Mouse (Mus musculus): ENCODE data around the gene Kif21b.

Gene Kif21b

DNA sequence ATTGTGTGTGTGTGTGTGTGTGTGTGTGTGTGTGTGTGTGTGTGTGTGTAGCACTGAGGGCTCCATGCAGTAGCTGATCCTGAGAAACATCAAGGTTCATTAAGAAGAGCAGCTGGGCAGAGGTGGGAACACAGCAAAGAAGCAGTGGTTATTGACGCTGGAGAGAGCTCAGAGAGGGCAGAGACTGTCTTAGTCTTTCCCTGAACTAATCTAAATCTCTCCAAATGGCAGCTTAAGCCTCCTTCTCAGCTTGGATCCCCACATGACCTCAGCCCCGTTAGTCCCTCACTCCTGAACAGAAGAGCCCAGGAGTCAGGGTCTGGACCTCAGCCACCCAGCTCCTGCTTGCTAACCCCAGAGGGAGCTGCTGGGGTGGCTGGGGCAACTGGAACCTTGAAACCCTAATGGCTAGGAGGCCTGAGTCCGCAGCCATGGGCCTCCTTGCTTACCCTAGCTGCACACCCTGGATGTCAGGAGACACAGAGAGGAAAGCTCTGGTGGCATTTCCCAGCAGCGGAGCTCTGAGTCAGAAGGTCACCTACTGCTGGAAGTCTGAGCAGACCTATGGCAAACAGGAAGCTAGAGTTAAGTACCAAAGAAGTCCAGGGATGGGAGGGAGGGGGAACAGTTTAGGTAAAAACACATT, 2.1 kb upstream of the Kif21b start:
- no peak for DNase-seq (ENCODE audit: low spot score)

- no peak for DNase-seq (ENCODE audit: low spot score)
Observed at GRCm38 (mm10) chr1:136130107-136130506, 1.1 kb upstream of the Kif21b start.

DNA sequence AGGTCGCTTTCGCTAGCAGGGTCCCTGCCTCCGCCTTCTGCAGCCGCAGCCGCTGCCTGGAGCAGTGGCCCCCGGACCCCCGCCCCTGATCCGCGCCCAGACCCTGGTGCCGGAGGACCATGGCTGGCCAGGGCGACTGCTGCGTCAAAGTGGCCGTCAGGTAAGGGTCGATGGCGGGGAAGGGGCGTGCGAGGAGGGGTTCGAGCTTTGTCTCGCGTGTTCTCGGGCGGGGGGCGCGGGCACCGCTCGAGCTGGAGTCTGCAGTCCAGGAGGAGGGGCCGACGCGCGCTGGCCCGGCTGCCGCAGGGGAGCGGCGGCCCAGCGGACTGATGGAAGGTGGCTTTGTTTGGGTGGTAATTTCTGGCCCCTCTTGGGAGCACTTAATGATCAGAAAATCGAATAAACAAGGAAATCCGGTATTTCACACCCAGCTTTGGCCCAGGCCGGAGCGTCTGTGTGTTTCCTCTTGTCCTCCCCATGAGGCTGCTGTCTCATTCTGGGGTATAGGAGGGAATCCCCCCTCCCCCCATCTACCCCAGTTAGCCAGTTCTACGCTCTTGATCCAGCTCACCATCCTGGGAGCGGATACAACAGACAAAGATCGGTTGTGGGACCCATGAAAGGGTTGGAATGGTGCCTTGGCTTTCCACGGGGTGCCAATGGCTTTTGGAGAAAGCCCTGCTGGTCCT, 558 bp downstream of the Kif21b start:
- no peak for DNase-seq (ENCODE audit: low spot score)

- DNase-seq (ENCODE audit: low spot score) = no peak
Observed at GRCm38 (mm10) chr1:136132386-136133201, 1.4 kb downstream of the Kif21b start.

DNA sequence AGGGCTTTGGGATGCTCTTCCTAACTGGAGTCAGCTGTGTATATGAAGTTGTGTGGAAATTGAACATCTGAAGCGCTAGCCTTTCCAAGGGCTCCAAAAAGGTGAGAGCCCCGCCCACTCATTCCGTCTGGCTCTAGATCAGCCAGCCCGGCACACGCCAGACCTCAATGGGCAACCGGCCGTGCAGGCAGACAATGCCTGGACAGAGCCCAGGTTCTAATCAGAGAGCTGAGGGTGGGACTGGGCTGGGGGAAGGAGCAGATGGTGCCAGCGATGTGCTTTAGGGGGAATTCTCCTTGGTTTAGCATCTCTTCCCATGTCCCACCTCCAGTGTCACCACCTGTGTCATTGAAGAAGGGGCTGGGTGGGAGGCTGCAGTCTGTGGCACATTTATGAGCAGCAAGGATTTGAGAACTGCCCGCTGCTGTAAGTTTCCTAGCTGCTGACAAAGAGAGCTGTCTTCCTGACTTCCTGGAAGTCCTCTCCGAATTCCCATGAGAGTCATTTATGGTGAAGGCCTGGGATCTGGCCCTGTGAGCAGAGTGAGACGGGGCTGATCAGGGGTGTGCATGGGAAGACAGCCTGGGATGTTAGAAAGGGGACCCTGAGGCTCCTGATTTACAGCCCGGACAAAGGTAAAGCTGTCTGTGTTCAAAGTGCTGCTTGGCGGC, 2.5 kb downstream of the Kif21b start:
- no peak for DNase-seq (ENCODE audit: low spot score)

- no peak for DNase-seq (ENCODE audit: low spot score)
Observed at GRCm38 (mm10) chr1:136134547-136134946, 3.4 kb downstream of the Kif21b start.

DNA sequence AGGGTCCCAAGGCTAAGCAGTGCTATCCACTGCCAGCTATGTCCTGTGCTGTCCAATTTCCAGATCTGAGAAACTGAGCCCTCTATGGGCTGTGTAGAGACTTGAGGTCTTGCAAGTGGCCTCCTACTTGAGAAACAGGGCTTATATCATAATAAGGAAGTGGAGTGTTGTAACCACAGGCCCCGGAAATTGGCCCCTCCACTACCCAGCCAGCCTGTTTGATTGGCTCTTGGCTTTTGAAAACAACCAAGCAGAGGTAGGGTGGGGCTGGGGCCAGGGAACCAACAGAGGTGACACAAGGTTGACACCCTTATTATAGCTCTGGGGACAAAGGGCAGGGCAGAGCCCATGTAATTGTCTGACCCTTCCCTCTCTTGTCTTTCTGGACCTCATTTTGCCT, 3.9 kb downstream of the Kif21b start:
- DNase-seq (ENCODE audit: low spot score) = peak; percentile 64

DNA sequence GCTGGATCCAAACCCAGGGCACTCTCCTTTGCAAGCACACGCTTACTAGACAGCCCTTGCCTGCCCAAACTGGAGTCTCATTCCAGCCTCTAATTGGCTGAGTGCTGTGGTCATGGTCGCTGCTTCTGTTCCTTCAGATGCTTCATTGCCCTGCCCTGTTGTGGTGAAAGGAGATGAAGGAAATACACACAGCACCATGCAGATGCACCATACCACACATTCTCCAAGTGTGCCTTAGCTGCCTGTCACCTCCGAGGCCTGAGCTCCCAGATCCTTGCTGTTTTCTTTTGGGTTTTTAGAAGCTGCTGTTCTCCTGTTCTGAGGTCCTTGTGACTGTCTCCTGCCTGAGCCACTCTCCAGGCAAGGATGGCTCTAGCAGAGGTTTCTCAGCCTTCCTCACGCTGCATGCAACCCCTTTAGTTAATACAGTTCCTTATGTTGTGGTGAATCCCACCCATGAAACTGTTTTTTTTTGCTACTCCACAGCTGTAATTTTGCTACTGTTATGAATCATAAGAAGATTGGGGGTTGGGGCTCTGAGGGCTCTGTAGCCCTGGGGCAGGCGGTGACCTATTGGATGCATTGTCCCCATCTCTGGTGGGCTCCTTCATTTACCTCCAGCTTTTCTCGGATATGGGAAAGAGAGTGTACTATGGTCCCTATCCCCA, 4.7 kb downstream of the Kif21b start:
- no peak for DNase-seq (ENCODE audit: low spot score)

- DNase-seq (ENCODE audit: low spot score) = no peak
Observed at GRCm38 (mm10) chr1:136136547-136136946, 5.4 kb downstream of the Kif21b start.

DNA sequence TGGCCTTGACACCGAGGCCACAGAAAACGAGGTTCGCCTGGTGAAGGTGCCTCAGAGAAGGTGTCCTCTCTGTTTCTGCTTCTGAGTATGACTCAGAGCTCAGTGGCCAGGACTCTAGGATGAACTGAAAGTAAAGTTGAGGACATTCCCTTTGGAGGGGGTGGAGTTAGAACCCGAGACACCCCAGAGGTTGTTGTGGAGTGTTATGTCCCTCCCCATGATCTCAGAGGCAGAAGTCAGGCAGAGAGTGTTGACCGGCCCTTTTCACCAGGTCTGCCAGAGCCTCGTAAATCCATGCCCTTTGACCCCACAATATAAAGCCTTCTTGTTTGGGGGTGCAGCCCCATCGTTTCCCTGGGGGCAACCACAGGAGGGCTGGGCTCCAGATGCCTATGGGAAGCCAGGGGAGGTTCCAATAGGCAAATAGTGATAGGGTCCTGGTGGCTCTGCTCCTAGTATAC, 5.9 kb downstream of the Kif21b start:
- DNase-seq (ENCODE audit: low spot score) = no peak

- peak; percentile 73 for DNase-seq (ENCODE audit: low spot score)
Observed at GRCm38 (mm10) chr1:136137575-136137974, 6.4 kb downstream of the Kif21b start.

DNA sequence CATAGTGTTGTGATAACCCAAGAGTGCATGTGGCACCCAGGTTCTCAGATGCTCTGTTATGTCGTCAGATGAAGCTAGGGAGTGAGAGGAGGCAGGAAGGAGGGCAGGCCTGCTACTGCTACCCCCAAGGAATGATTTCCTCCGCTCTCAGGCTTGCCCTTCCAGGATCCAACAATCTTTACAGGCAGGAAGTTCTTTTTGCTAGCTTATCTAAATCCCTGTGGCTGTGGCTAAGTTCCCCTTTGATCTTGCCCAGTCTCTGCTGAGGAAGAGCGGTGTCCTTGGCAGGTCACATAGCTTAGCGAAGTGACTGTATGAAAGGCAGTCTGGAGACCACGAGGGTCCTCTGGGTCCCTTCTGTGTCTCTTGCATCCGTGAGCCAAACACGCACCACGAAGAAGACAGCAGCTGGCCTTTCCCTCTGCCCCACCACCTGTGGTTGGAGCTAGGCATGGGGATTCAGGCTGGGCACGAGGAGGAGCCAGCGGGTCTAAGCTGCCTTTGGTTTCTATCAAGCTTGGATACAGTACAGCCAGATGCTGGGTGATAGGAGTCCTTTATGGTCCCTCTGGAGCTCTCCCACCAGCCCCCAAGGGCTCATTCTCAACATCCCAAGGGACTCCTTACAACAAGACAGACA, 7.1 kb downstream of the Kif21b start:
- no peak for DNase-seq (ENCODE audit: low spot score)

GRCm38 (mm10) chr1:136139990-136140640, 8.9 kb downstream of the Kif21b start:
- DNase-seq (ENCODE audit: low spot score) = peak; percentile 63

DNA sequence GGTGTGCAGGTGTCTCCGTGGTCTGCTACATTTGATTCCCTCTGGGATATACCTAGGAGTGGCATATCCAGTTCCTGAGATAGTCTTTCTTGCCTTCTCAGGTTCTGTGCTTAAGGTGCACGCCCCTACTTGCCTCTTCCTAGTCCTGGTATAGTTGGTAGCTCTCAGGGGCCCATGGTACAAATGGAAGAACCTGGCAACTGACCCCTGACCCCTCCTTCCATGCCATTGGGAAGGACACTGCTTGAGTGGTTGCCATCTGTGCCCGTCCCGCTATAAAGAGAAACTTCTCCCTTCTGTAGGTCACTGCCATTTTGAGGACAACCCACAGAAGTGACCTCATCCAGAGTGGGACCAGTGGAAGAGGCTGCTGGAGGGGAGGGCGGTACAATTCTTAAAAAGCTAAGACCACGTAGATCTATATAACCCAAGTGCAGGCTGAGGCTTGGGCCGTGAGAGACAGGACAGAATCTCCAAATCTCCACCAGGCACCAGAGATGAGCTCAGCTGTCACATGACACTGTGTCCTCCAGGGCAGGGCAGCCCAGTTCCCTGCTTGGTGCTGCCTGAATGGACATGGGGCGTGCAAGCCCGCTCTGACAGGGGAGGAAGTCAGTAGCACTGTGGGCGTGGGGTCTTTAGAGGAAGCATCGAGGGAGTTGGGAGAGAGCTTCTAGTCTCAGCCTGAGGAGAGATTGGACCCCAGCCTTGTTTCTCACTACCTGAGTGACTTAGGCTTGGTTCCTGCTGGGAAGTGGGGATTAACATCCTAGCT, 10.2 kb downstream of the Kif21b start:
- no peak for DNase-seq (ENCODE audit: low spot score)

DNA sequence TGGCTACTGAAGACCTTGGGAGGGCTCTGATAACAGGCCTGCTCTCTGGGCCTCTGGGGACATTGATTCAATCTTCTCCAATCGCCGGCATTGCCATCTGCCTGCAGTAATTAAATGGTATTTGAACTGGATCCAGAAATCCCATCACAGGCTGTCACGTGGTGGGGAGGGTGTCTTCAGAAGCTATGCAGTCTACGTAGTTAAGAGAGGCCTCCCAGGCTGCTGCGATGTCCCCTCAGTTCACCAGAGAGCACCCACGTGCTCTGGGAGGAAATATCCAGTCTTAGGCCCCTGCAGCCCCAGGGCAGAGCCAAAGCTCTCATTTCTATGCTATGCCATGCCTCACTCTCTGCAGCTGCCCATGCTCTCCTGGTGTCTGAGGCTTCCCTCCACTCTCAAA, 11.1 kb downstream of the Kif21b start:
- no peak for DNase-seq (ENCODE audit: low spot score)

- DNase-seq (ENCODE audit: low spot score) = no peak
Observed at GRCm38 (mm10) chr1:136143514-136143913, 12.3 kb downstream of the Kif21b start.

- no peak for DNase-seq (ENCODE audit: low spot score)
Observed at GRCm38 (mm10) chr1:136149702-136150101, 18.5 kb downstream of the Kif21b start.

GRCm38 (mm10) chr1:136151371-136151770, 20.2 kb downstream of the Kif21b start:
- DNase-seq (ENCODE audit: low spot score) = no peak

DNA sequence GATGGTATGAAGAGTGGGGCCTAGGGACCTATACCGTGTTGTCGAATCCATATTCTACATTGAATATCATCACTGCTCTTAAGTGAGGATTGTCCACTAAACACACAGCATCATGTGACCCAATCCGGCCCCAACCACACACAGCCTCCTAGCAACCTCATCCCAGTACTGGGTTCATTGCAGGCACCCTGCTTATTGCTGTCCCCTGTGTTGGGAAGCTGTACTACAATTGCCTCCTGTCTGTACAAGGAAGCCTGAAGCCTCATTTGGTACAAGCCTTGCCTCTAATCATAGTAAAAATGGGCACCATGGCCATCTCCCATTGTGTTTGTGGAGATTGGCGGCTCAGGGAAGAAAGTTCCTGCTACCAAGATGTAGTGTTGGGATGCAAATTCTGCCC, 25.1 kb downstream of the Kif21b start:
- no peak for DNase-seq (ENCODE audit: low spot score)

DNA sequence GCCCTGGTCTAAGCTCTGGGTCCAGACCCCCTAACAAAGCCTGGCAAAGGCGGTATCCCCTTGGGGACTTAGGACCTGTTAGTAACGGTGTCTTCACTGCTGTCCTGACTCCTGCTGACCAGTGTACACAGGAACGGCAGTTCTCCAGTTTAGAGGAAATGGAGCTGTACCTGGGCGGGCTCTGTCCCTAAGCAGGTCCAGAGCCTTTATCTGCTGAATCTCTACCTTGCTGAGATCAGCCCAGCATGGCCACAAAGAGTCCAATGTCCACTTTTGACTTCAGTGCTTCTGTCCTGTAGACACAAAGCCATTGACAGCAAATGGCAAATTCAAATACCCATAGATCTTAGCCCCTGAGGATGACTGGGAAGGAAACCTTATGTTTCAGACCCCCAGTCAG, 25.8 kb downstream of the Kif21b start:
- peak; percentile 63 for DNase-seq (ENCODE audit: low spot score)

Measured in yolk sac, embryonic 10.5 days (tissue).